Mouse (Mus musculus) limb, embryonic 12.5 days (tissue): ENCODE measurements around the gene Gpm6b. TPM values are rescaled to one million over a fixed set of nuclear protein-coding genes. Genes with fewer than 3 reads are reported as not detected.

Experiments used
- ATAC-seq: fragments of 200-750 bp; cut with Nextera tagmentation; 2 replicates; pipeline ENCODE4 v1.8.0; 2017; ENCODE audit warnings: low read depth, moderate TSS enrichment; ENCODE audit not compliant: insufficient number of reproducible peaks, insufficient read depth, low FRiP score, low TSS enrichment
- H3K27ac ChIP-seq: fragments of 300-500 bp; sonication (generic); 2 replicates; pipeline ENCODE4 v1.5.1; 2016; ENCODE audit warnings: mild to moderate bottlenecking, moderate library complexity
- H3K27me3 ChIP-seq: fragments of 300-500 bp; sonication (generic); 2 replicates; pipeline ENCODE4 v1.6.1; 2016; ENCODE audit warnings: mild to moderate bottlenecking, moderate library complexity
- H3K36me3 ChIP-seq: fragments of 300-500 bp; sonication (generic); 2 replicates; pipeline ENCODE4 v1.6.1; 2016; ENCODE audit warnings: mild to moderate bottlenecking, moderate library complexity
- H3K4me1 ChIP-seq: fragments of 300-500 bp; sonication (generic); replicated peaks from 2 replicates; pipeline ENCODE4 v1.6.1; 2016
- H3K4me2 ChIP-seq: fragments of 300-500 bp; sonication (generic); 2 replicates; pipeline ENCODE4 v1.6.1; 2016; ENCODE audit warnings: mild to moderate bottlenecking, moderate library complexity
- H3K4me3 ChIP-seq: fragments of 300-500 bp; sonication (generic); replicated peaks from 2 replicates; pipeline ENCODE4 v1.5.1; 2016; ENCODE audit warnings: mild to moderate bottlenecking
- H3K9ac ChIP-seq: fragments of 300-500 bp; sonication (generic); replicated peaks from 2 replicates; pipeline ENCODE4 v1.6.1; 2016; ENCODE audit warnings: mild to moderate bottlenecking, moderate library complexity
- H3K9me3 ChIP-seq: fragments of 300-500 bp; sonication (generic); 2 replicates; pipeline ENCODE4 v1.6.1; 2016; ENCODE audit warnings: mild to moderate bottlenecking, moderate library complexity
- WGBS: fragments of 180-500 bp; shearing (Covaris S2); methylation state at CpG from one replicate; pipeline ENCODE4 v1.1.7; 2016; 5-methylcytosine and 5-hydroxymethylcytosine counted together
- polyA plus RNA-seq: library from polyadenylated mRNA; unstranded; fragments of >200 nt; fragmentation: Nextera tagmentation; extraction: Ambion mirVana; gene quantifications from 2 replicates; pipeline ENCODE4 v1.2.1, GENCODE M21; 2016

Gene Gpm6b
- polyA plus RNA-seq, 1 experiment from 2014 or later = 17.2 TPM

GRCm38 (mm10) chrX:166236131-166236530, 2.6 kb upstream of the Gpm6b start:
- Histone ChIP-seq H3K9ac (no peak overlapping the region), H3K27me3 (peaks cover 63% of the 10 kb centered on the region), H3K4me2 (no peak overlapping the region), H3K36me3 (no peaks in the 10 kb centered on the region), H3K4me1 (peaks cover 4% of the 10 kb centered on the region), H3K27ac (no peak overlapping the region), H3K4me3 (no peak overlapping the region), H3K9me3 (no peaks in the 10 kb centered on the region)
- ATAC-seq = no peak
- WGBS = 47% methylated on average over 2 of the region's 2 CpGs

- WGBS = 22% methylated on average over 13 of the region's 13 CpGs
- no peak for ATAC-seq
- peaks cover 55% of the 10 kb centered on the region for H3K27me3 ChIP-seq
- peaks cover 4% of the 10 kb centered on the region for H3K4me1 ChIP-seq
- peak overlapping the region; percentile 85 for H3K4me2 ChIP-seq
- H3K36me3 ChIP-seq = no peaks in the 10 kb centered on the region
- no peaks in the 10 kb centered on the region for H3K9me3 ChIP-seq
- no peak overlapping the region for H3K27ac ChIP-seq
- peak overlapping the region; percentile 47 for H3K4me3 ChIP-seq
- H3K9ac ChIP-seq = peak overlapping the region; percentile 57; the same call in 1 of the 2 replicates
Measured at GRCm38 (mm10) chrX:166239520-166239919, 809 bp downstream of the Gpm6b start.

- 72% methylated on average over 7 of the region's 7 CpGs for WGBS
- ATAC-seq = no peak
- no peaks in the 10 kb centered on the region for H3K9me3 ChIP-seq
- H3K4me1 ChIP-seq = peaks cover 4% of the 10 kb centered on the region
- peaks cover 60% of the 10 kb centered on the region for H3K27me3 ChIP-seq
- H3K4me3 ChIP-seq = no peak overlapping the region
- no peak overlapping the region for H3K9ac ChIP-seq
- H3K36me3 ChIP-seq = no peaks in the 10 kb centered on the region
- no peak overlapping the region for H3K4me2 ChIP-seq
- no peak overlapping the region for H3K27ac ChIP-seq
Measured at GRCm38 (mm10) chrX:166240751-166241150, 2.0 kb downstream of the Gpm6b start.

GRCm38 (mm10) chrX:166243261-166243885, 4.7 kb downstream of the Gpm6b start:
- ATAC-seq = no peak
- 60% methylated on average over 4 of the region's 4 CpGs for WGBS
- peaks cover 46% of the 10 kb centered on the region for H3K27me3 ChIP-seq

GRCm38 (mm10) chrX:166271489-166271888, 32.8 kb downstream of the Gpm6b start:
- no peaks in the 10 kb centered on the region for H3K36me3 ChIP-seq
- H3K4me2 ChIP-seq = no peak overlapping the region
- H3K4me1 ChIP-seq = no peaks in the 10 kb centered on the region
- H3K9ac ChIP-seq = no peak overlapping the region
- peak; percentile 52; the same call in 1 of the 2 replicates for ATAC-seq
- no peaks in the 10 kb centered on the region for H3K9me3 ChIP-seq
- H3K4me3 ChIP-seq = no peak overlapping the region
- H3K27me3 ChIP-seq = peaks cover 16% of the 10 kb centered on the region
- WGBS = 46% methylated on average over 1 of the region's 1 CpGs
- peak overlapping the region; percentile 81 for H3K27ac ChIP-seq

More at GRCm38 (mm10) chrX:166243261-166243885, 4.7 kb downstream of the Gpm6b start:
- Histone ChIP-seq H3K9me3 (no peaks in the 10 kb centered on the region), H3K9ac (no peak overlapping the region), H3K27ac (no peak overlapping the region), H3K4me1 (no peaks in the 10 kb centered on the region), H3K4me3 (no peak overlapping the region), H3K4me2 (no peak overlapping the region), H3K36me3 (no peaks in the 10 kb centered on the region)

GRCm38 (mm10) chrX:166272646-166273045, 33.9 kb downstream of the Gpm6b start:
- Histone ChIP-seq H3K4me2 (no peak overlapping the region), H3K4me3 (no peak overlapping the region), H3K9ac (no peak overlapping the region), H3K27ac (no peak overlapping the region), H3K27me3 (peaks cover 16% of the 10 kb centered on the region), H3K9me3 (no peaks in the 10 kb centered on the region), H3K4me1 (no peaks in the 10 kb centered on the region), H3K36me3 (no peaks in the 10 kb centered on the region)
- WGBS = 87% methylated on average over 6 of the region's 6 CpGs
- ATAC-seq = 0 out of 2 replicates have a peak, but pooled peaks have one; percentile 31

- 75% methylated on average over 1 of the region's 1 CpGs for WGBS
Measured at GRCm38 (mm10) chrX:166279861-166280260, 41.1 kb downstream of the Gpm6b start.

GRCm38 (mm10) chrX:166286760-166287483, 48.2 kb downstream of the Gpm6b start:
- no peaks in the 10 kb centered on the region for H3K36me3 ChIP-seq
- no peak overlapping the region for H3K9ac ChIP-seq
- H3K4me3 ChIP-seq = no peak overlapping the region
- H3K4me1 ChIP-seq = peaks cover 4% of the 10 kb centered on the region; the same call in 1 of the 2 replicates
- no peaks in the 10 kb centered on the region for H3K9me3 ChIP-seq
- WGBS = 59% methylated on average over 9 of the region's 9 CpGs
- H3K27me3 ChIP-seq = peaks cover 42% of the 10 kb centered on the region
- ATAC-seq = no peak
- no peak overlapping the region for H3K4me2 ChIP-seq
- H3K27ac ChIP-seq = peak overlapping the region; percentile 62

More at GRCm38 (mm10) chrX:166279861-166280260, 41.1 kb downstream of the Gpm6b start:
- Histone ChIP-seq H3K4me3 (no peak overlapping the region), H3K4me1 (no peaks in the 10 kb centered on the region), H3K27me3 (peaks cover 9% of the 10 kb centered on the region; the same call in 1 of the 2 replicates), H3K36me3 (no peaks in the 10 kb centered on the region), H3K9me3 (no peaks in the 10 kb centered on the region), H3K4me2 (no peak overlapping the region), H3K9ac (no peak overlapping the region), H3K27ac (no peak overlapping the region)
- ATAC-seq = no peak

- Histone ChIP-seq H3K36me3 (no peaks in the 10 kb centered on the region), H3K9me3 (no peaks in the 10 kb centered on the region), H3K4me1 (peaks cover 4% of the 10 kb centered on the region; the same call in 1 of the 2 replicates), H3K4me2 (no peak overlapping the region), H3K27me3 (peaks cover 46% of the 10 kb centered on the region), H3K27ac (no peak overlapping the region), H3K9ac (no peak overlapping the region), H3K4me3 (no peak overlapping the region)
- ATAC-seq = no peak
- 72% methylated on average over 3 of the region's 3 CpGs for WGBS
Measured at GRCm38 (mm10) chrX:166291266-166291665, 52.6 kb downstream of the Gpm6b start.

GRCm38 (mm10) chrX:166293465-166293864, 54.8 kb downstream of the Gpm6b start:
- H3K9ac ChIP-seq = no peak overlapping the region
- no peak overlapping the region for H3K27ac ChIP-seq
- no peaks in the 10 kb centered on the region for H3K9me3 ChIP-seq
- no peaks in the 10 kb centered on the region for H3K4me1 ChIP-seq
- no peaks in the 10 kb centered on the region for H3K36me3 ChIP-seq
- no peak overlapping the region for H3K4me2 ChIP-seq
- WGBS = 75% methylated on average over 3 of the region's 3 CpGs
- ATAC-seq = no peak
- H3K27me3 ChIP-seq = peaks cover 37% of the 10 kb centered on the region
- H3K4me3 ChIP-seq = no peak overlapping the region

- Histone ChIP-seq H3K27me3 (peaks cover 32% of the 10 kb centered on the region), H3K4me1 (no peaks in the 10 kb centered on the region), H3K4me2 (no peak overlapping the region), H3K36me3 (no peaks in the 10 kb centered on the region), H3K9ac (no peak overlapping the region), H3K4me3 (no peak overlapping the region), H3K27ac (no peak overlapping the region), H3K9me3 (no peaks in the 10 kb centered on the region)
- 73% methylated on average over 2 of the region's 2 CpGs for WGBS
- ATAC-seq = no peak
Measured at GRCm38 (mm10) chrX:166302791-166303190, 64.1 kb downstream of the Gpm6b start.
